7 mouse cellular contexts compared by ENCODE assay signal in the genomic region with DNA sequence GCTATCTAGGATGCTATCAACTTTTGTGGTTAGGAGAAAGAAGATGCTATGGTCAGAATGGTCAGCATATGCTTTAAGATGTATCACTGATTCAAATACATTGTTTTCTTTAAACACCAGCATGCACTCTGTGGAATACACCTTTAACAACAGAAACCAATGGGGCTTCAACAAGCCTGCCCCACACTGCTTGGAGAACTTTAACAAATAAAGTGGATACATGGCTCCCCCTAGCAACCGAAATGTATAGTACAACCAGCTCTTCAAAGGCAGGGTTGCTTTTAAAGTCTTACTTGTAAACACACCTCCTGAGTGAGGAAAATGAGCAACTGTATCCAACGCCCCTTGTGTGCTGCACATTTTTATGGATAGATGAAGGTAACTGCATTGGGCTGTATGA.
DNase-seq lines count a peak whose midpoint lies in the region; ATAC-seq lines count a peak whose summit lies in the region.

No protein-coding gene starts in this region.

- WGBS in kidney, embryonic 15.5 days, result 3% methylated on average over 2 of the region's 2 CpGs
- 3% methylated on average over 2 of the region's 2 CpGs for WGBS in neural tube, embryonic 15.5 days

- H3K27ac ChIP-seq in kidney, embryonic 15.5 days, result no peak overlapping the region
- no peak overlapping the region for H3K27ac ChIP-seq in neural tube, embryonic 15.5 days (replicated peaks)

- H3K9me3 ChIP-seq in kidney, embryonic 15.5 days (replicated peaks), result no peaks in the 10 kb centered on the region
- no peaks in the 10 kb centered on the region for H3K9me3 ChIP-seq in neural tube, embryonic 15.5 days (replicated peaks)

- no peak for ATAC-seq in kidney, embryonic 15.5 days (replicated peaks; ENCODE audit: low FRiP score)
- peak; percentile 71; the same call in 1 of the 2 replicates for ATAC-seq in neural tube, embryonic 15.5 days (ENCODE audit: low FRiP score)
- ATAC-seq in erythroblast, adult 5-6 weeks (replicated peaks; ENCODE audit: low FRiP score, poor library complexity, severe bottlenecking), result no peak

- no peaks in the 10 kb centered on the region for H3K4me1 ChIP-seq in kidney, embryonic 15.5 days
- 0 out of 2 replicates have a peak, but pooled peaks cover 4% of the 10 kb centered on the region for H3K4me1 ChIP-seq in neural tube, embryonic 15.5 days

- H3K27me3 ChIP-seq in kidney, embryonic 15.5 days, result no peaks in the 10 kb centered on the region
- H3K27me3 ChIP-seq in neural tube, embryonic 15.5 days (replicated peaks), result no peaks in the 10 kb centered on the region

- H3K9ac ChIP-seq in kidney, embryonic 15.5 days, result no peak overlapping the region
- no peak overlapping the region for H3K9ac ChIP-seq in neural tube, embryonic 15.5 days (replicated peaks)

- no peak overlapping the region for H3K4me2 ChIP-seq in kidney, embryonic 15.5 days
- no peak overlapping the region for H3K4me2 ChIP-seq in neural tube, embryonic 15.5 days

- no peaks in the 10 kb centered on the region for H3K36me3 ChIP-seq in kidney, embryonic 15.5 days
- no peaks in the 10 kb centered on the region; the same call in 1 of the 2 replicates for H3K36me3 ChIP-seq in neural tube, embryonic 15.5 days

- DNase-seq in kidney, postnatal 14 days, result peak; percentile 37
- peak; percentile 79 for DNase-seq in brain, adult 2 months (ENCODE audit: low read depth, low spot score)
- peak; percentile 29 for DNase-seq in fibroblast of lung, adult 2 months (ENCODE audit: low read depth)
- peak; percentile 41 for DNase-seq in left cerebral cortex, adult 11 months (ENCODE audit: low spot score)

- H3K4me3 ChIP-seq in kidney, embryonic 15.5 days (replicated peaks), result no peak overlapping the region
- no peak overlapping the region for H3K4me3 ChIP-seq in neural tube, embryonic 15.5 days (replicated peaks)

Comparison
In these comparisons a context has a peak if more than half of its experiments do, and no peak if none do; other contexts are left out.
1. DNase-seq: peak in every context shown above with its lines; median percentile 79 in brain, adult 2 months; 41 in left cerebral cortex, adult 11 months; 37 in kidney, postnatal 14 days; 29 in fibroblast of lung, adult 2 months.